Mouse (Mus musculus) stomach, postnatal 0 days (tissue): ENCODE data around the gene 1700013H16Rik.

Experiments used
- CTCF ChIP-seq: IDR thresholded peaks from 2 replicates; pipeline ENCODE4 v1.5.1; 2016; ENCODE audit warnings: antibody characterized with exemption, low read depth, mild to moderate bottlenecking, moderate library complexity
- EP300 ChIP-seq: optimal IDR thresholded peaks from 2 replicates; pipeline ENCODE3; 2016; ENCODE audit warnings: antibody characterized with exemption

- TF ChIP-seq EP300 = no peak
- TF ChIP-seq CTCF = no peak
These were observed 18.6 kb upstream of the 1700013H16Rik start, which contains the start of gene Zfp36l3 for GRCm38 (mm10) chrX:53776276-53776675.
